Mouse (Mus musculus): ENCODE measurements around the gene Pnkd.

- TF ChIP-seq POLR2A (IDR thresholded peaks at IDR 0.05; ENCODE audit: insufficient read depth, low read length) = no peak
- TF ChIP-seq EP300 (IDR thresholded peaks at IDR 0.05; ENCODE audit: insufficient read depth, low read depth, low read length) = no peak
Observed at GRCm38 (mm10) chr1:74248799-74249198, 35.9 kb upstream of the Pnkd start.

Measured in ES-Bruce4 (cell line).